Mouse (Mus musculus): ENCODE results near the gene Mroh3.

DNA sequence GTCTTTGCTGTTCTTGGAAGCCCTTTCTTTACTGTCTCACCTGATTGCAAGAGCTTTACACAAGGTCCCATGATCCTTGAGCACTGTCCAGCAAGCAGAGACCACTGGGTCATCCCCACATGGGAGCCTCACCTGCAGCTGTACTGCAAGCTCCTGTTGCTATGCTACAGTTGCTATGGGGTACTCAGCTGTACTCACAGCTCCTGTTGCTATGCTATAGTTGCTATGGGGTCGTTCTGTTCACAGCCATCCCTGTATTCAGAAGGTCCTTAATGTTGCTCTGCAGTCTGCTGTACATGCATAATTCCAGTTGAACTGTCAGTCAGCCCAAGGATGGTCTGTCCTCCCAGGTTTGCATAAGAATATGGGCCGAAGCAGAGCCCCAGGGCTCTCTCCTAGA is 47.2 kb downstream of the Mroh3 start:
- TF ChIP-seq EP300 (optimal IDR thresholded peaks at IDR 0.05) (no peak), CTCF (IDR thresholded peaks at IDR 0.05; ENCODE audit: low read depth) (no peak)

All from stomach, postnatal 0 days (tissue).